Mouse (Mus musculus): Measurements from ENCODE around the gene Rab33a. TPM values are rescaled to one million over a fixed set of nuclear protein-coding genes. Genes with fewer than 3 reads are reported as not detected.
A peak's percentile ranks its signal among the peaks of the same experiment; 100 is the strongest.

The Rab33a gene
- polyA plus RNA-seq, 1 experiment from 2014 or later: 11.1 TPM

GRCm38 (mm10) chrX:48526435-48526834 lies 7.3 kb downstream of the Rab33a start:
- 72% methylated on average over 2 of the region's 3 CpGs for WGBS

DNA sequence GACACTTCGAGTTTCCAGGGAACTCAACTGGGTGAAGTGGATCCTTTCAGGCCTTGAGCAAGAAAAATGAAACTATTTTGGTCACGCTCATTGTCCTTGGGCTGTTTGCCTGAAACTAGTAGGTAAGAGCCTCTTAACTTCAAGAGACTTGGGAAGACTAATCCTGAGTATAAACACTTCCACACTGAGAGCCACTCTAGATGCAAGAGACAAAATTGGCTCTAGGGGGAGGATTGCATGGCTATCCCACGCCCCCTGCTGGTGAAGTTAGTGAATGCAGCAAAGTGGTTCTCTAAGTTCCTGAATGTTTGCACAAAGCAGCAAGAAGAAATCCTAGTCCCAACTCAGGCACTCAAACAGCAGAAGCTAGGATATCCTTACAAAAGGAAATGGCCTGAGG lies 13.1 kb downstream of the Rab33a start:
- peak; percentile 58 for DNase-seq (ENCODE audit: low spot score)
- WGBS: 36% methylated on average over 3 of the region's 3 CpGs
- Histone ChIP-seq H3K9me3 (replicated peaks) (no peaks in the 10 kb centered on the region), H3K27ac (replicated peaks) (no peak overlapping the region), H3K27me3 (ENCODE audit: low read depth, poor library complexity, severe bottlenecking) (no peaks in the 10 kb centered on the region), H3K36me3 (no peaks in the 10 kb centered on the region), H3K4me3 (no peak overlapping the region), H3K4me1 (no peaks in the 10 kb centered on the region)

More at GRCm38 (mm10) chrX:48526435-48526834, 7.3 kb downstream of the Rab33a start:
- Histone ChIP-seq H3K36me3 (no peaks in the 10 kb centered on the region), H3K4me1 (no peaks in the 10 kb centered on the region), H3K9me3 (replicated peaks) (no peaks in the 10 kb centered on the region), H3K27ac (replicated peaks) (no peak overlapping the region), H3K4me3 (no peak overlapping the region), H3K27me3 (ENCODE audit: low read depth, poor library complexity, severe bottlenecking) (no peaks in the 10 kb centered on the region)
- no peak for DNase-seq (ENCODE audit: low spot score)

Other genes with a start within 250 kb of the Rab33a start
- gene Bcorl1, start 177.9 kb upstream of the Rab33a start, polyA plus RNA-seq (2016; fragmentation: Nextera tagmentation; extraction: Ambion mirVana): 4.0 and 4.9 TPM in 2 replicates
- gene Elf4, start 56.2 kb upstream of the Rab33a start, polyA plus RNA-seq (2016; fragmentation: Nextera tagmentation; extraction: Ambion mirVana): 1.8 and 2.0 TPM in 2 replicates
- 72.0 and 73.1 TPM in 2 replicates for gene Aifm1, start 5.7 kb upstream of the Rab33a start, polyA plus RNA-seq (2016; fragmentation: Nextera tagmentation; extraction: Ambion mirVana)
- gene Zfp280c, start 75.2 kb downstream of the Rab33a start, polyA plus RNA-seq (2016; fragmentation: Nextera tagmentation; extraction: Ambion mirVana): 19.1 and 19.2 TPM in 2 replicates
- gene Slc25a14, start 104.1 kb downstream of the Rab33a start, polyA plus RNA-seq (2016; fragmentation: Nextera tagmentation; extraction: Ambion mirVana): 22.8 and 24.8 TPM in 2 replicates
- gene Gpr119, start 155.2 kb downstream of the Rab33a start, polyA plus RNA-seq (2016; fragmentation: Nextera tagmentation; extraction: Ambion mirVana): 0.05 TPM in 1 of 2 replicates, not detected in the other
- 24.1 and 24.8 TPM in 2 replicates for gene Rbmx2, start 175.7 kb downstream of the Rab33a start, polyA plus RNA-seq (2016; fragmentation: Nextera tagmentation; extraction: Ambion mirVana)